Comparison of ENCODE assay signal across 9 mouse cellular contexts in the genomic region with DNA sequence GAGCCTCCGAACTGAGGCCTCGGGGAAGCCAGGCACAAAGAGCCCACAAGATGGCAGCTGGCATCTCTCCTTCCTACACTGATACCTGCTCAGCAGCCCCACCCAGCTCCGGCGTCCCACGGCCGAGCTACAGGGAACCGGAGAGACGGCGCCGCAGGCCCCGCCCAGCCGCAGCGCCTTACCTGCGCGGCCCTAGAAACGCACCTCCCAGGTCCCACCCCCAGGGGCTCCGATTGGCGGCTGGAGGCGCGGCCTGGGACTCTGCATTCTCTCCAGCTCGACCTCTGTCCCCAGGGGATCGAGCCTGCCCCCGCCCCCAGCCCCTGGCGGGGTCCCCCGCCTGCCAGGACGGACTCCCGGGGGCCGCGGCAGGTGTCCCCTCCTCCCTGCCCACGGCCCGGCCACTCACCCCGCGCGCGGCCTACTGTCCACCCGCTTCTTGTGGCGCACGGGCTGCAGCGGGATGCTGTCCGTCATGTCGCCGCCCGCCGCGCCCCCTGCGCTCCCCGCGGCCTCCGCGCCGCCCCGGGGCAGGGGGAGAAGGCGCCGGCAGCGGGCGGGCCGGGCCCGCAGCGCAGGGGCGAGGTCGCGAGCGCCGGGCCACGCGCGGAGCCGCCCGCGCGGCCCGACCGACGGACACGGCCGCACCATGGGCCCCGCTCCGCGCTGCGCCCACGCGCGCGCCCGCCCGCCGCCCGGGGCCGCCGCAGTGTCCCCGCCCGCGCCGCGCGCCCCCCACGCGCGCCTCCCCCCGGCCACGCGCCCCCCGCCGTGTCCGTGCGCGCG. TPM values are rescaled to one million over a fixed set of nuclear protein-coding genes. Genes with fewer than 3 reads are reported as not detected.
DNase-seq lines count a peak whose midpoint lies in the region; ATAC-seq and TF ChIP-seq lines count a peak whose summit lies in the region.
"Had no signal": no experiment of that assay in that cellular context is flagged by ENCODE, and none has a peak within 500 bp of the region (broad histone marks: within the 10 kb centered on the region; RNA-seq: fewer than 3 reads in every experiment).

No protein-coding gene starts in this region.

- H3K27me3 ChIP-seq in megakaryocyte, embryonic 14.5 days (replicated peaks), result peaks cover 47% of the 10 kb centered on the region
- H3K27me3 ChIP-seq in embryonic facial prominence, embryonic 13.5 days, result no peaks in the 10 kb centered on the region
- H3K27me3 ChIP-seq in heart, embryonic 12.5 days (replicated peaks), result no peaks in the 10 kb centered on the region
- H3K27me3 ChIP-seq in kidney, embryonic 15.5 days, result peaks cover 3% of the 10 kb centered on the region; the same call in 1 of the 2 replicates
- no peaks in the 10 kb centered on the region for H3K27me3 ChIP-seq in limb, embryonic 14.5 days (ENCODE audit: control insufficient read depth, insufficient read depth, low read length)
- no peaks in the 10 kb centered on the region for H3K27me3 ChIP-seq in midbrain, embryonic 16.5 days (ENCODE audit: control insufficient read depth, insufficient read depth, low read depth, low read length)
- H3K27me3 ChIP-seq in stomach, postnatal 0 days (ENCODE audit: control insufficient read depth, insufficient read depth, low read length), result no peaks in the 10 kb centered on the region

- peaks cover 15% of the 10 kb centered on the region for H3K4me1 ChIP-seq in megakaryocyte, embryonic 14.5 days
- H3K4me1 ChIP-seq in embryonic facial prominence, embryonic 13.5 days, result peaks cover 12% of the 10 kb centered on the region; the same call in 1 of the 2 replicates
- no peaks in the 10 kb centered on the region for H3K4me1 ChIP-seq in heart, embryonic 12.5 days (replicated peaks)
- H3K4me1 ChIP-seq in kidney, embryonic 15.5 days, result peaks cover 13% of the 10 kb centered on the region; the same call in 1 of the 2 replicates
- H3K4me1 ChIP-seq in limb, embryonic 14.5 days (ENCODE audit: control insufficient read depth, insufficient read depth, low read length), result no peaks in the 10 kb centered on the region
- peaks cover 5% of the 10 kb centered on the region; the same call in 1 of the 2 replicates for H3K4me1 ChIP-seq in midbrain, embryonic 16.5 days (ENCODE audit: control insufficient read depth, insufficient read depth, low read length)
- no peaks in the 10 kb centered on the region for H3K4me1 ChIP-seq in stomach, postnatal 0 days (replicated peaks; ENCODE audit: control insufficient read depth, insufficient read depth)

- H3K36me3 ChIP-seq in megakaryocyte, embryonic 14.5 days (replicated peaks; ENCODE audit: low read length), result no peaks in the 10 kb centered on the region
- 0 out of 2 replicates have a peak, but pooled peaks cover 4% of the 10 kb centered on the region for H3K36me3 ChIP-seq in embryonic facial prominence, embryonic 13.5 days
- H3K36me3 ChIP-seq in heart, embryonic 12.5 days, result no peaks in the 10 kb centered on the region
- no peaks in the 10 kb centered on the region for H3K36me3 ChIP-seq in kidney, embryonic 15.5 days
- H3K36me3 ChIP-seq in limb, embryonic 14.5 days (ENCODE audit: control insufficient read depth, insufficient read depth, low read length), result no peaks in the 10 kb centered on the region
- H3K36me3 ChIP-seq in midbrain, embryonic 16.5 days (ENCODE audit: control insufficient read depth, insufficient read depth, low read length), result no peaks in the 10 kb centered on the region
- H3K36me3 ChIP-seq in stomach, postnatal 0 days (ENCODE audit: control insufficient read depth, insufficient read depth, low read length), result no peaks in the 10 kb centered on the region

- TF ChIP-seq CTCF in stomach, postnatal 0 days (IDR thresholded peaks at IDR 0.05; ENCODE audit: low read depth), result peak; percentile 58

- H3K27ac ChIP-seq in embryonic facial prominence, embryonic 13.5 days, result peak overlapping the region; percentile 80
- peak overlapping the region; percentile 51 for H3K27ac ChIP-seq in heart, embryonic 12.5 days (ENCODE audit: poor library complexity, severe bottlenecking)
- H3K27ac ChIP-seq in kidney, embryonic 15.5 days, result peak overlapping the region; percentile 71
- H3K27ac ChIP-seq in limb, embryonic 14.5 days (replicated peaks; ENCODE audit: low read depth, low read length), result peak overlapping the region; percentile 75
- H3K27ac ChIP-seq in midbrain, embryonic 16.5 days (ENCODE audit: low read length), result peak overlapping the region; percentile 99
- H3K27ac ChIP-seq in stomach, postnatal 0 days (replicated peaks), result peak overlapping the region; percentile 92

- peak; percentile 67; the same call in 1 of the 2 replicates for TF ChIP-seq POLR2A in limb, embryonic 14.5 days (IDR thresholded peaks at IDR 0.05; ENCODE audit: borderline replicate concordance, extremely low read depth, insufficient read depth, insufficient read length)

- H3K9me3 ChIP-seq in megakaryocyte, embryonic 14.5 days, result peaks cover 38% of the 10 kb centered on the region
- no peaks in the 10 kb centered on the region for H3K9me3 ChIP-seq in embryonic facial prominence, embryonic 13.5 days
- peaks cover 4% of the 10 kb centered on the region; the same call in 1 of the 2 replicates for H3K9me3 ChIP-seq in heart, embryonic 12.5 days (replicated peaks)
- H3K9me3 ChIP-seq in kidney, embryonic 15.5 days (replicated peaks), result no peaks in the 10 kb centered on the region
- H3K9me3 ChIP-seq in limb, embryonic 14.5 days (ENCODE audit: control insufficient read depth, low read length), result no peaks in the 10 kb centered on the region
- H3K9me3 ChIP-seq in midbrain, embryonic 16.5 days (replicated peaks; ENCODE audit: control insufficient read depth, low read length, poor library complexity, severe bottlenecking), result no peaks in the 10 kb centered on the region
- no peaks in the 10 kb centered on the region for H3K9me3 ChIP-seq in stomach, postnatal 0 days (ENCODE audit: control insufficient read depth, low read length)

- WGBS in embryonic facial prominence, embryonic 13.5 days, result 0% methylated on average over 75 of the region's 108 CpGs
- 10% methylated on average over 82 of the region's 108 CpGs for WGBS in heart, embryonic 12.5 days
- WGBS in kidney, embryonic 15.5 days, result under 1% methylated on average over 68 of the region's 108 CpGs
- WGBS in limb, embryonic 14.5 days, result under 1% methylated on average over 35 of the region's 108 CpGs
- WGBS in midbrain, embryonic 16.5 days, result under 1% methylated on average over 31 of the region's 108 CpGs
- 2% methylated on average over 30 of the region's 108 CpGs for WGBS in stomach, postnatal 0 days

- peak overlapping the region; percentile 83 for H3K4me3 ChIP-seq in megakaryocyte, embryonic 14.5 days (replicated peaks)
- peak overlapping the region; percentile 91 for H3K4me3 ChIP-seq in embryonic facial prominence, embryonic 13.5 days
- peak overlapping the region; percentile 98 for H3K4me3 ChIP-seq in heart, embryonic 12.5 days
- peak overlapping the region; percentile 86 for H3K4me3 ChIP-seq in kidney, embryonic 15.5 days (replicated peaks)
- peak overlapping the region; percentile 88 for H3K4me3 ChIP-seq in limb, embryonic 14.5 days (replicated peaks; ENCODE audit: low read length)
- H3K4me3 ChIP-seq in midbrain, embryonic 16.5 days (ENCODE audit: low read depth, low read length), result peak overlapping the region; percentile 95
- H3K4me3 ChIP-seq in stomach, postnatal 0 days (ENCODE audit: low read depth, low read length), result peak overlapping the region; percentile 83

- H3K4me2 ChIP-seq in embryonic facial prominence, embryonic 13.5 days, result peak overlapping the region; percentile 72
- H3K4me2 ChIP-seq in heart, embryonic 12.5 days, result peak overlapping the region; percentile 82
- peak overlapping the region; percentile 94 for H3K4me2 ChIP-seq in kidney, embryonic 15.5 days
- H3K4me2 ChIP-seq in limb, embryonic 14.5 days (replicated peaks; ENCODE audit: low read depth, low read length, severe bottlenecking), result peak overlapping the region; percentile 73
- H3K4me2 ChIP-seq in midbrain, embryonic 16.5 days (ENCODE audit: low read length), result peak overlapping the region; percentile 63
- H3K4me2 ChIP-seq in stomach, postnatal 0 days (replicated peaks; ENCODE audit: low read depth), result peak overlapping the region; percentile 77

- ATAC-seq in megakaryocyte, adult 5-6 weeks (ENCODE audit: poor library complexity, severe bottlenecking), result no peak
- ATAC-seq in embryonic facial prominence, embryonic 13.5 days (ENCODE audit: insufficient number of reproducible peaks, insufficient read depth, low FRiP score, low TSS enrichment, low read depth), result peak; percentile 85
- peak; percentile 81 for ATAC-seq in heart, embryonic 12.5 days (ENCODE audit: insufficient number of reproducible peaks, low FRiP score)
- ATAC-seq in kidney, embryonic 15.5 days (replicated peaks; ENCODE audit: low FRiP score), result peak; percentile 91
- peak; percentile 60 for ATAC-seq in limb, embryonic 14.5 days (ENCODE audit: low FRiP score, low read depth)
- peak; percentile 82 for ATAC-seq in midbrain, embryonic 16.5 days
- peak; percentile 97 for ATAC-seq in stomach, postnatal 0 days (ENCODE audit: low FRiP score, low TSS enrichment)

- no peak for TF ChIP-seq EP300 in stomach, postnatal 0 days (optimal IDR thresholded peaks at IDR 0.05)

- peak; percentile 64 for DNase-seq in limb, embryonic 14.5 days (ENCODE audit: low spot score)
- DNase-seq in stomach, postnatal 0 days (ENCODE audit: low spot score), result peak; percentile 95

- peak overlapping the region; percentile 88 for H3K9ac ChIP-seq in embryonic facial prominence, embryonic 13.5 days
- peak overlapping the region; percentile 82 for H3K9ac ChIP-seq in heart, embryonic 12.5 days
- peak overlapping the region; percentile 58 for H3K9ac ChIP-seq in kidney, embryonic 15.5 days
- H3K9ac ChIP-seq in limb, embryonic 14.5 days (ENCODE audit: low read depth, low read length, severe bottlenecking), result peak overlapping the region; percentile 87
- peak overlapping the region; percentile 93 for H3K9ac ChIP-seq in midbrain, embryonic 16.5 days (ENCODE audit: low read depth, low read length)
- peak overlapping the region; percentile 90 for H3K9ac ChIP-seq in stomach, postnatal 0 days (ENCODE audit: low read length)

RNA-seq across cellular contexts. Expression of gene Atp9a, which starts 0.7 kb away (rescaled TPM):
- 1.5 TPM in 1 of 2 replicates, not detected in the other for polyA plus RNA-seq in megakaryocyte, embryonic 14.5 days (2012; ENCODE audit: insufficient read depth, low replicate concordance)
- 0.04 and 0.14 TPM in 2 replicates for total RNA-seq in megakaryocyte, adult 5-6 weeks (2015)
- total RNA-seq in megakaryocyte, adult 5-6 weeks (2017), result 0.16 and 0.18 TPM in 2 replicates
- 22.4 and 23.0 TPM in 2 replicates for polyA plus RNA-seq in embryonic facial prominence, embryonic 13.5 days (2015; fragmentation: Nextera tagmentation; extraction: Ambion mirVana)
- polyA plus RNA-seq in heart, embryonic 12.5 days (2016; fragmentation: Nextera tagmentation; extraction: Ambion mirVana), result 15.7 and 16.1 TPM in 2 replicates
- polyA plus RNA-seq in kidney, embryonic 15.5 days (2015; fragmentation: Nextera tagmentation; extraction: Ambion mirVana), result 10.2 and 10.7 TPM in 2 replicates
- polyA plus RNA-seq in limb, embryonic 14.5 days (2012; rRNA removed), result 53.6 and 66.8 TPM in 2 replicates
- 28.0 and 31.2 TPM in 2 replicates for polyA plus RNA-seq in limb, embryonic 14.5 days (2014; fragmentation: Nextera tagmentation; extraction: Ambion mirVana)
- polyA plus RNA-seq in midbrain, embryonic 16.5 days (2015; fragmentation: Nextera tagmentation; extraction: Ambion mirVana), result 88.4 and 97.1 TPM in 2 replicates
- 24.1 and 29.2 TPM in 2 replicates for polyA plus RNA-seq in stomach, postnatal 0 days (2015; fragmentation: Nextera tagmentation; extraction: Ambion mirVana)

RNA-seq across cellular contexts. Expression of gene Sall4, which starts 26.3 kb away (rescaled TPM):
- not detected in 2 replicates for polyA plus RNA-seq in megakaryocyte, embryonic 14.5 days (2012; ENCODE audit: insufficient read depth, low replicate concordance)
- not detected in 2 replicates for total RNA-seq in megakaryocyte, adult 5-6 weeks (2015)
- total RNA-seq in megakaryocyte, adult 5-6 weeks (2017), result not detected in 2 replicates
- 1.8 and 1.9 TPM in 2 replicates for polyA plus RNA-seq in embryonic facial prominence, embryonic 13.5 days (2015; fragmentation: Nextera tagmentation; extraction: Ambion mirVana)
- 3.9 and 5.4 TPM in 2 replicates for polyA plus RNA-seq in heart, embryonic 12.5 days (2016; fragmentation: Nextera tagmentation; extraction: Ambion mirVana)
- polyA plus RNA-seq in kidney, embryonic 15.5 days (2015; fragmentation: Nextera tagmentation; extraction: Ambion mirVana), result 0.09 and 0.35 TPM in 2 replicates
- 0.24 and 0.31 TPM in 2 replicates for polyA plus RNA-seq in limb, embryonic 14.5 days (2012; rRNA removed)
- 0.34 and 1.2 TPM in 2 replicates for polyA plus RNA-seq in limb, embryonic 14.5 days (2014; fragmentation: Nextera tagmentation; extraction: Ambion mirVana)
- polyA plus RNA-seq in midbrain, embryonic 16.5 days (2015; fragmentation: Nextera tagmentation; extraction: Ambion mirVana), result 0.84 and 1.9 TPM in 2 replicates
- 0.05 and 0.18 TPM in 2 replicates for polyA plus RNA-seq in stomach, postnatal 0 days (2015; fragmentation: Nextera tagmentation; extraction: Ambion mirVana)
- total RNA-seq: CH12.LX had no signal
